Mouse (Mus musculus): ENCODE results near the gene H2afv.

GRCm38 (mm10) chr11:6392857-6393256, 51.4 kb downstream of the H2afv start:
- no peak for TF ChIP-seq EP300 (IDR thresholded peaks at IDR 0.05; ENCODE audit: insufficient read depth, low read depth, low read length)
- TF ChIP-seq CTCF (IDR thresholded peaks at IDR 0.05; ENCODE audit: low read depth, low read length), result no peak
- no peak for TF ChIP-seq POLR2A (IDR thresholded peaks at IDR 0.05; ENCODE audit: insufficient read depth, low read length)
